Mouse (Mus musculus) intestine, postnatal 0 days (tissue): ENCODE data around the gene Olfr1153. TPM values are rescaled to one million over a fixed set of nuclear protein-coding genes. Genes with fewer than 3 reads are reported as not detected.

Experiments
- ATAC-seq: fragments of 200-750 bp; cut with Nextera tagmentation; 2 replicates; pipeline ENCODE4 v1.8.0; 2017; ENCODE audit warnings: mild to moderate bottlenecking, moderate TSS enrichment, moderate library complexity
- H3K27ac ChIP-seq: fragments of 300-500 bp; sonication (generic); 2 replicates; pipeline ENCODE4 v1.5.1; 2014; ENCODE audit warnings: mild to moderate bottlenecking, low read depth, low read length, moderate library complexity
- H3K27me3 ChIP-seq: fragments of 300-500 bp; sonication (generic); replicated peaks from 2 replicates; pipeline ENCODE4 v1.6.1; 2014; ENCODE audit warnings: low read length, mixed read lengths; ENCODE audit not compliant: control insufficient read depth, insufficient read depth
- H3K36me3 ChIP-seq: fragments of 300-500 bp; sonication (generic); 2 replicates; pipeline ENCODE4 v1.6.1; 2014; ENCODE audit warnings: mild to moderate bottlenecking, moderate library complexity; ENCODE audit not compliant: control insufficient read depth, insufficient read depth
- H3K4me1 ChIP-seq: fragments of 300-500 bp; sonication (generic); replicated peaks from 2 replicates; pipeline ENCODE4 v1.6.1; 2014; ENCODE audit warnings: antibody characterized with exemption, low read length, mixed read lengths; ENCODE audit not compliant: control insufficient read depth, insufficient read depth
- H3K4me2 ChIP-seq: fragments of 300-500 bp; sonication (generic); replicated peaks from 2 replicates; pipeline ENCODE4 v1.6.1; 2014; ENCODE audit warnings: low read depth, mild to moderate bottlenecking, moderate library complexity
- H3K4me3 ChIP-seq: fragments of 300-500 bp; sonication (generic); 2 replicates; pipeline ENCODE4 v1.5.1; 2014; ENCODE audit warnings: low read depth, low read length
- H3K9ac ChIP-seq: fragments of 300-500 bp; sonication (generic); 2 replicates; pipeline ENCODE4 v1.6.1; 2014; ENCODE audit warnings: mild to moderate bottlenecking, low read depth, low read length
- H3K9me3 ChIP-seq: fragments of 300-500 bp; sonication (generic); 2 replicates; pipeline ENCODE4 v1.6.1; 2016; ENCODE audit warnings: mixed run types; ENCODE audit not compliant: control insufficient read depth
- CTCF ChIP-seq: sonication (generic); IDR thresholded peaks from 2 replicates; pipeline ENCODE4 v1.5.1; 2016; ENCODE audit warnings: low read depth, mild to moderate bottlenecking, control low read depth, antibody characterized with exemption, moderate library complexity
- whole genome bisulfite sequencing: fragments of 180-500 bp; shearing (Covaris S2); extraction: QIAGEN DNeasy Blood & Tissue Kit; methylation state at CpG from one replicate; pipeline ENCODE4 v1.1.7; 2014; 5-methylcytosine and 5-hydroxymethylcytosine counted together
- polyA plus RNA-seq: library from polyadenylated mRNA; unstranded; fragments of >200 nt; fragmentation: Nextera tagmentation; extraction: Ambion mirVana; gene quantifications from 2 replicates; pipeline ENCODE4 v1.2.1, GENCODE M21; 2015

Olfr1153 gene
- polyA plus RNA-seq, result not detected in 2 replicates

DNA sequence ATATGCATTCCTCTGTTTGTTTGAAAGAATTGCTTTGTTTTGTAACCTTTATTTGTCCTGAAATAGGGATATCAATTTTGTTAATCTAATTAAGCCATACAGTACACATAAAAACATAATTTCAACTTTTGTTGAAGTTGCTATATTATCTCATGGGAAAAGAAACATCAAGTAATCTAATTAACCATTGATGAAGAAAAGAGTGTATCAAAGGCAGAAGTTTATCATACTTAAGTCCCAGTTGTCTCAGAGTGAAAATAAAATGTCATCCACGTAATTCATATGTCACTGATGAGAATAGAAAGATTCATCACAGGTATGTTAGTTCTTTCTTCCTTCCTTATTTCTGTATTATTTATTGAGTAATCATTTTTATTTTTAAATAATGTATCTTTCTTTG lies at the start of gene Olfr1153:
Gene Olfr1153, plus strand, starts transcription at position 301 of the 400 bp plus-strand sequence.
- Histone ChIP-seq H3K4me2 (no peak within 1 kb of the TSS), H3K4me3 (no peak within 1 kb of the TSS), H3K9ac (no peak within 1 kb of the TSS), H3K36me3 (no peaks in the 10 kb centered on the region), H3K27ac (no peak within 1 kb of the TSS), H3K9me3 (no peaks in the 10 kb centered on the region), H3K4me1 (no peaks in the 10 kb centered on the region), H3K27me3 (no peaks in the 10 kb centered on the region)
- no peak for ATAC-seq
- TF ChIP-seq CTCF, result no peak
- 74% methylated on average over 1 of the region's 1 CpGs for WGBS

- Histone ChIP-seq H3K4me3 (no peak within 1 kb of the TSS), H3K9ac (no peak within 1 kb of the TSS), H3K27ac (no peak within 1 kb of the TSS), H3K4me1 (no peaks in the 10 kb centered on the region), H3K27me3 (no peaks in the 10 kb centered on the region), H3K9me3 (no peaks in the 10 kb centered on the region), H3K4me2 (no peak within 1 kb of the TSS), H3K36me3 (no peaks in the 10 kb centered on the region)
- 79% methylated on average over 1 of the region's 1 CpGs for WGBS
- no peak for TF ChIP-seq CTCF
- no peak for ATAC-seq
These were observed 39.2 kb upstream of the Olfr1153 start, which contains the start of gene Olfr1151 for GRCm38 (mm10) chr2:87855562-87855961. Olfr1151 (plus strand) TSS chr2:87855862.

GRCm38 (mm10) chr2:87866192-87866591 lies 28.6 kb upstream of the Olfr1153 start, which contains the start of gene Olfr1152:
Olfr1152 (plus strand) TSS chr2:87866492.
- Histone ChIP-seq H3K9ac (no peak within 1 kb of the TSS), H3K4me3 (no peak within 1 kb of the TSS), H3K4me1 (no peaks in the 10 kb centered on the region), H3K27ac (no peak within 1 kb of the TSS), H3K4me2 (no peak within 1 kb of the TSS), H3K27me3 (no peaks in the 10 kb centered on the region), H3K9me3 (no peaks in the 10 kb centered on the region), H3K36me3 (no peaks in the 10 kb centered on the region)
- TF ChIP-seq CTCF, result no peak
- ATAC-seq, result no peak

DNA sequence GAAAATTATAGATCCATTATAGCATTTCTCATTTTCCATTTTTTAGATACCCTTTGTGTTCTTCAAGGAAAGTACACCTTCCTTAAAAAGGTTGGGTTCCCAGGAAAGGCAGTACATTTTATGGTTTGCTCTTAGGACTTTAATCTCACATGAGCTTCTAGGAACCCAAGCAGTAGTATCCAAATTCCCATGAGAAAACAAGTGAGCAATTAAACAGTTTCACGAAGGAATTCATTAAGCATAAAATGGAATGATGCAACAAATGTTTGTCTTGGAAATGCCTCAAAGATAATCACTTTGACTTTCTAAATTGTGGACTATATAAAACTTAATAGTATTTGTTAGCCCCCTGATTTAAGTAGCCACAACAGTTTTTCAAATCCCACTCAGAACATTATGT lies 10.3 kb downstream of the Olfr1153 start, which contains the start of gene Olfr1154:
Gene Olfr1154, minus strand, starts transcription at position 101 of the 400 bp plus-strand sequence.
- WGBS, result 85% methylated on average over 1 of the region's 1 CpGs
- no peak within 1 kb of the TSS for H3K4me2 ChIP-seq
- no peaks in the 10 kb centered on the region for H3K4me1 ChIP-seq
- ATAC-seq, result no peak
- H3K4me3 ChIP-seq, result no peak within 1 kb of the TSS
- no peaks in the 10 kb centered on the region for H3K27me3 ChIP-seq
- H3K9me3 ChIP-seq, result no peaks in the 10 kb centered on the region
- H3K36me3 ChIP-seq, result no peaks in the 10 kb centered on the region
- no peak for TF ChIP-seq CTCF
- H3K9ac ChIP-seq, result no peak within 1 kb of the TSS
- no peak within 1 kb of the TSS for H3K27ac ChIP-seq

DNA sequence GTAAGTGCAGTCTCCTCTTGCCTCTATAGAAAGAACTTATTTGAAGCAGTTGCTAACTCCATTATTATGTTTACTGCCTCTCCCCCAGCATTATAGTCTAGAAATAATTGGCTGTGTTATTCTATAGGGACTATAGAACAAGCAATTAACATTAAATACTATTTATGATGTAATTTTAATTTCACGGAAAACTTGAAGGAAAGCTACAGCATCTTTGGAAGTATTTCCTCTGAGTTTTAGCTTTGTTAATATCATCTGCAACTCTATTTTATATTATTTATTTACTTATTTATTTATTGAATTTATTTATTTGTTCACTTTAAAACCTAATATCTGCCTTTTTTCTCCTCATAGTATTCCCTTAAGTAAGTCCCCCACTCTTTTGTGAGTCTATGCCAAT lies 50.3 kb downstream of the Olfr1153 start, which contains the start of gene Olfr1155:
Gene Olfr1155, minus strand, starts transcription at position 101 of the 400 bp plus-strand sequence.
- H3K27ac ChIP-seq, result no peak within 1 kb of the TSS
- no peak for TF ChIP-seq CTCF
- H3K9ac ChIP-seq, result no peak within 1 kb of the TSS
- no peak within 1 kb of the TSS for H3K4me2 ChIP-seq
- no peaks in the 10 kb centered on the region for H3K36me3 ChIP-seq
- H3K27me3 ChIP-seq, result no peaks in the 10 kb centered on the region
- H3K4me1 ChIP-seq, result no peaks in the 10 kb centered on the region
- WGBS, result 95% methylated on average over 1 of the region's 1 CpGs
- no peaks in the 10 kb centered on the region for H3K9me3 ChIP-seq
- ATAC-seq, result no peak
- no peak within 1 kb of the TSS for H3K4me3 ChIP-seq

Other genes starting within 250 kb of the Olfr1153 start
- not detected in 2 replicates for gene Olfr1133, start 247.6 kb upstream of the Olfr1153 start, polyA plus RNA-seq
- gene Olfr1134, start 236.5 kb upstream of the Olfr1153 start, polyA plus RNA-seq, result not detected in 2 replicates
- gene Olfr1135, start 221.3 kb upstream of the Olfr1153 start, polyA plus RNA-seq, result not detected in 2 replicates
- gene Olfr1136, start 201.0 kb upstream of the Olfr1153 start, polyA plus RNA-seq, result not detected in 2 replicates
- gene Olfr1137, start 181.8 kb upstream of the Olfr1153 start, polyA plus RNA-seq, result not detected in 2 replicates
- gene Olfr1138, start 155.0 kb upstream of the Olfr1153 start, polyA plus RNA-seq, result not detected in 2 replicates
- gene Olfr1140, start 151.2 kb upstream of the Olfr1153 start, polyA plus RNA-seq, result not detected in 2 replicates
- gene Olfr1141, start 141.0 kb upstream of the Olfr1153 start, polyA plus RNA-seq, result not detected in 2 replicates
- gene Olfr152, start 115.5 kb upstream of the Olfr1153 start, polyA plus RNA-seq, result not detected in 2 replicates
- not detected in 2 replicates for gene Olfr1143, start 94.4 kb upstream of the Olfr1153 start, polyA plus RNA-seq
- not detected in 2 replicates for gene Olfr1145, start 85.1 kb upstream of the Olfr1153 start, polyA plus RNA-seq
- not detected in 2 replicates for gene Olfr1148, start 64.4 kb upstream of the Olfr1153 start, polyA plus RNA-seq
- not detected in 2 replicates for gene Olfr1150-ps1, start 51.0 kb upstream of the Olfr1153 start, polyA plus RNA-seq
- not detected in 2 replicates for gene Olfr1151, start 39.1 kb upstream of the Olfr1153 start, polyA plus RNA-seq
- gene Olfr1152, start 28.5 kb upstream of the Olfr1153 start, polyA plus RNA-seq, result not detected in 2 replicates
- not detected in 2 replicates for gene Olfr1154, start 10.2 kb downstream of the Olfr1153 start, polyA plus RNA-seq
- gene Olfr1155, start 50.2 kb downstream of the Olfr1153 start, polyA plus RNA-seq, result not detected in 2 replicates
- not detected in 2 replicates for gene Olfr1156, start 58.1 kb downstream of the Olfr1153 start, polyA plus RNA-seq
- gene Olfr1157, start 73.3 kb downstream of the Olfr1153 start, polyA plus RNA-seq, result not detected in 2 replicates
- gene Olfr74, start 79.7 kb downstream of the Olfr1153 start, polyA plus RNA-seq, result not detected in 2 replicates
- not detected in 2 replicates for gene Olfr1158, start 95.2 kb downstream of the Olfr1153 start, polyA plus RNA-seq
- gene Olfr1160, start 113.3 kb downstream of the Olfr1153 start, polyA plus RNA-seq, result not detected in 2 replicates
- not detected in 2 replicates for gene Olfr1161, start 127.8 kb downstream of the Olfr1153 start, polyA plus RNA-seq
- not detected in 2 replicates for gene Olfr73, start 142.7 kb downstream of the Olfr1153 start, polyA plus RNA-seq
- not detected in 2 replicates for gene Olfr1162, start 156.2 kb downstream of the Olfr1153 start, polyA plus RNA-seq
- not detected in 2 replicates for gene Olfr1163, start 176.9 kb downstream of the Olfr1153 start, polyA plus RNA-seq
- not detected in 2 replicates for gene Olfr1164, start 199.0 kb downstream of the Olfr1153 start, polyA plus RNA-seq
- gene Olfr1166, start 233.3 kb downstream of the Olfr1153 start, polyA plus RNA-seq, result not detected in 2 replicates